34 mouse cellular contexts compared by ENCODE assay signal in the genomic region with DNA sequence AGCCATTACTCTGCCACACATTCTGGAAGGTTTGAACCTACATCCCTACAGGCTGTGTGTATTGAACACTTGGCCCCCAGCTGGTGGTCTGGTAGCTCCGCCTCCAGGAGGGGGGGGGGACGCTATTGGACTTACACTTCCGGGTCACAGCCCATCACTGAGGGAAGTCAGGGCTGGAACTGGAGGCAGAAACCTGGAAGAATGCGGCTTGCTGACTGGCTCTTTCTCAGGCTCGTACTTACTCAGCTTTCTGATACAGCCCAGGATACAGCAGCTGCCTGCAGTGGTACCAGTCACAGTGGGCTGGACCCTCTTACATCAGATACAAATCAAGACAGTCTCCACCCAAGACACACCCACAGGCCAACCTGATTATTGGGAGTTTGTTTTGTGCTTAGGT. TPM values are rescaled to one million over a fixed set of nuclear protein-coding genes. Genes with fewer than 3 reads are reported as not detected.
DNase-seq lines count a peak whose midpoint lies in the region; ATAC-seq and TF ChIP-seq lines count a peak whose summit lies in the region.
"Had no signal": no experiment of that assay in that cellular context is flagged by ENCODE, and none has a peak within 500 bp of the region (broad histone marks: within the 10 kb centered on the region; RNA-seq: fewer than 3 reads in every experiment).

No protein-coding gene starts in this region.

- H3K4me3 ChIP-seq in erythroblast, embryonic 14.5 days (replicated peaks), result peak overlapping the region; percentile 10
- H3K4me3 ChIP-seq in intestine, embryonic 15.5 days (replicated peaks), result no peak overlapping the region
- no peak overlapping the region for H3K4me3 ChIP-seq in intestine, postnatal 0 days (ENCODE audit: low read depth, low read length)
- no peak overlapping the region for H3K4me3 ChIP-seq in stomach, embryonic 14.5 days (ENCODE audit: low read depth, low read length)
- H3K4me3 ChIP-seq in limb, embryonic 10.5 days, result no peak overlapping the region
- H3K4me3 ChIP-seq: forebrain, embryonic 13.5 days; hindbrain, embryonic 15.5 days; limb, embryonic 12.5 days; liver, embryonic 15.5 days; lung, embryonic 15.5 days; midbrain, embryonic 12.5 days; myocyte; neural tube, embryonic 12.5 days; stomach, embryonic 15.5 days had no signal

- WGBS in intestine, embryonic 15.5 days, result 31% methylated on average over 5 of the region's 5 CpGs
- 39% methylated on average over 5 of the region's 5 CpGs for WGBS in intestine, postnatal 0 days
- 23% methylated on average over 5 of the region's 5 CpGs for WGBS in stomach, embryonic 14.5 days
- 28% methylated on average over 5 of the region's 5 CpGs for WGBS in limb, embryonic 10.5 days

- H3K9ac ChIP-seq in intestine, embryonic 15.5 days, result no peak overlapping the region
- H3K9ac ChIP-seq in intestine, postnatal 0 days (ENCODE audit: low read depth, low read length), result no peak overlapping the region
- H3K9ac ChIP-seq in stomach, embryonic 14.5 days (replicated peaks; ENCODE audit: low read depth, low read length), result no peak overlapping the region
- H3K9ac ChIP-seq: forebrain, embryonic 13.5 days; hindbrain, embryonic 15.5 days; limb, embryonic 12.5 days; liver, embryonic 15.5 days; lung, embryonic 15.5 days; midbrain, embryonic 12.5 days; neural tube, embryonic 12.5 days; stomach, embryonic 15.5 days had no signal

- H3K27me3 ChIP-seq in erythroblast, embryonic 14.5 days (ENCODE audit: control insufficient read depth), result no peaks in the 10 kb centered on the region
- no peaks in the 10 kb centered on the region for H3K27me3 ChIP-seq in intestine, embryonic 15.5 days (replicated peaks)
- H3K27me3 ChIP-seq in intestine, postnatal 0 days (replicated peaks; ENCODE audit: control insufficient read depth, insufficient read depth, low read length), result no peaks in the 10 kb centered on the region
- no peaks in the 10 kb centered on the region for H3K27me3 ChIP-seq in stomach, embryonic 14.5 days (ENCODE audit: control insufficient read depth, insufficient read depth, low read length)
- H3K27me3 ChIP-seq in limb, embryonic 10.5 days (ENCODE audit: low read depth, poor library complexity, severe bottlenecking), result no peaks in the 10 kb centered on the region
- H3K27me3 ChIP-seq: forebrain, embryonic 13.5 days; hindbrain, embryonic 15.5 days; limb, embryonic 12.5 days; liver, embryonic 15.5 days; lung, embryonic 15.5 days; midbrain, embryonic 12.5 days; neural tube, embryonic 12.5 days; stomach, embryonic 15.5 days had no signal

- H3K27ac ChIP-seq in intestine, embryonic 15.5 days, result no peak overlapping the region
- no peak overlapping the region for H3K27ac ChIP-seq in intestine, postnatal 0 days (ENCODE audit: low read depth, low read length)
- no peak overlapping the region for H3K27ac ChIP-seq in stomach, embryonic 14.5 days (ENCODE audit: low read length)
- H3K27ac ChIP-seq in limb, embryonic 10.5 days, result no peak overlapping the region
- H3K27ac ChIP-seq: forebrain, embryonic 13.5 days; hindbrain, embryonic 15.5 days; limb, embryonic 12.5 days; liver, embryonic 15.5 days; lung, embryonic 15.5 days; midbrain, embryonic 12.5 days; neural tube, embryonic 12.5 days; stomach, embryonic 15.5 days had no signal

- H3K36me3 ChIP-seq in erythroblast, embryonic 14.5 days (ENCODE audit: control insufficient read depth), result peaks cover 18% of the 10 kb centered on the region
- H3K36me3 ChIP-seq in intestine, embryonic 15.5 days, result no peaks in the 10 kb centered on the region
- no peaks in the 10 kb centered on the region for H3K36me3 ChIP-seq in intestine, postnatal 0 days (ENCODE audit: control insufficient read depth, insufficient read depth)
- no peaks in the 10 kb centered on the region for H3K36me3 ChIP-seq in stomach, embryonic 14.5 days (ENCODE audit: control insufficient read depth, insufficient read depth, low read length)
- no peaks in the 10 kb centered on the region for H3K36me3 ChIP-seq in limb, embryonic 10.5 days
- H3K36me3 ChIP-seq: hindbrain, embryonic 15.5 days; limb, embryonic 12.5 days; lung, embryonic 15.5 days; midbrain, embryonic 12.5 days; neural tube, embryonic 12.5 days; stomach, embryonic 15.5 days had no signal

- TF ChIP-seq CTCF in intestine, postnatal 0 days (IDR thresholded peaks at IDR 0.05; ENCODE audit: low read depth), result no peak

- no peak for ATAC-seq in erythroblast, adult 5-6 weeks (replicated peaks; ENCODE audit: low FRiP score, poor library complexity, severe bottlenecking)
- peak; percentile 28 for ATAC-seq in intestine, embryonic 15.5 days
- no peak for ATAC-seq in intestine, postnatal 0 days
- peak; percentile 28; the same call in 1 of the 2 replicates for ATAC-seq in stomach, embryonic 14.5 days (ENCODE audit: insufficient number of reproducible peaks, insufficient read depth, low FRiP score, low read depth)
- no peak for ATAC-seq in cerebellum, adult (ENCODE audit: insufficient number of reproducible peaks, low FRiP score, low TSS enrichment)
- ATAC-seq: forebrain, embryonic 13.5 days had no signal

- peak; percentile 95 for DNase-seq in ZHBTc4 (ENCODE audit: low read depth, low spot score)
- no peak for DNase-seq in limb, embryonic 10.5 days (ENCODE audit: low spot score)
- DNase-seq: adrenal gland, postnatal 14 days; cerebellum, adult 11-12 months; cerebellum, adult 9-11 months; gastrocnemius, postnatal 14 days; kidney, adult 11 months; kidney, postnatal 10 days; layer of hippocampus, postnatal 36 days; thymus, postnatal 14 days had no signal

- H3K9me3 ChIP-seq in erythroblast, embryonic 14.5 days (ENCODE audit: control insufficient read depth, low read length), result peaks cover 11% of the 10 kb centered on the region
- no peaks in the 10 kb centered on the region for H3K9me3 ChIP-seq in intestine, embryonic 15.5 days
- no peaks in the 10 kb centered on the region for H3K9me3 ChIP-seq in intestine, postnatal 0 days (ENCODE audit: control insufficient read depth)
- H3K9me3 ChIP-seq in stomach, embryonic 14.5 days (ENCODE audit: control insufficient read depth, low read depth, low read length), result no peaks in the 10 kb centered on the region
- H3K9me3 ChIP-seq in limb, embryonic 10.5 days (replicated peaks), result no peaks in the 10 kb centered on the region
- H3K9me3 ChIP-seq: forebrain, embryonic 13.5 days; hindbrain, embryonic 15.5 days; limb, embryonic 12.5 days; liver, embryonic 15.5 days; lung, embryonic 15.5 days; midbrain, embryonic 12.5 days; neural tube, embryonic 12.5 days; stomach, embryonic 15.5 days had no signal

- peaks cover 29% of the 10 kb centered on the region for H3K4me1 ChIP-seq in erythroblast, embryonic 14.5 days (ENCODE audit: control insufficient read depth)
- H3K4me1 ChIP-seq in intestine, embryonic 15.5 days (replicated peaks), result no peaks in the 10 kb centered on the region
- no peaks in the 10 kb centered on the region for H3K4me1 ChIP-seq in intestine, postnatal 0 days (replicated peaks; ENCODE audit: control insufficient read depth, insufficient read depth, low read length)
- no peaks in the 10 kb centered on the region for H3K4me1 ChIP-seq in stomach, embryonic 14.5 days (ENCODE audit: control insufficient read depth, insufficient read depth, low read length)
- 0 out of 2 replicates have a peak, but pooled peaks cover 9% of the 10 kb centered on the region for H3K4me1 ChIP-seq in limb, embryonic 10.5 days
- H3K4me1 ChIP-seq: forebrain, embryonic 13.5 days; hindbrain, embryonic 15.5 days; limb, embryonic 12.5 days; lung, embryonic 15.5 days; midbrain, embryonic 12.5 days; neural tube, embryonic 12.5 days; stomach, embryonic 15.5 days had no signal

- H3K4me2 ChIP-seq in intestine, embryonic 15.5 days (replicated peaks), result 0 out of 2 replicates have a peak overlapping the region, but pooled peaks have one; percentile 26
- no peak overlapping the region for H3K4me2 ChIP-seq in intestine, postnatal 0 days (replicated peaks; ENCODE audit: low read depth)
- no peak overlapping the region for H3K4me2 ChIP-seq in stomach, embryonic 14.5 days (replicated peaks; ENCODE audit: low read depth, low read length)
- H3K4me2 ChIP-seq: forebrain, embryonic 13.5 days; heart, embryonic 11.5 days; hindbrain, embryonic 15.5 days; limb, embryonic 12.5 days; liver, embryonic 15.5 days; lung, embryonic 15.5 days; midbrain, embryonic 12.5 days; neural tube, embryonic 12.5 days; stomach, embryonic 15.5 days had no signal

RNA-seq across cellular contexts. Expression of gene Rsph1, which starts 30.0 kb away (rescaled TPM):
- polyA plus RNA-seq in erythroblast, embryonic 14.5 days (2012), result not detected in 2 replicates
- total RNA-seq in erythroblast, adult 5-6 weeks (2015; ENCODE audit: low replicate concordance), result not detected in 2 replicates
- not detected in 2 replicates for total RNA-seq in erythroblast, adult 5-6 weeks (2017; ENCODE audit: low replicate concordance)
- polyA plus RNA-seq in intestine, embryonic 15.5 days (2015; fragmentation: Nextera tagmentation; extraction: Ambion mirVana), result 1.1 and 1.3 TPM in 2 replicates
- polyA plus RNA-seq in intestine, postnatal 0 days (2015; fragmentation: Nextera tagmentation; extraction: Ambion mirVana), result 0.54 and 0.66 TPM in 2 replicates
- 0.50 and 0.62 TPM in 2 replicates for polyA plus RNA-seq in stomach, embryonic 14.5 days (2014; fragmentation: Nextera tagmentation; extraction: Ambion mirVana)
- 0.62 and 0.90 TPM in 2 replicates for polyA plus RNA-seq in limb, embryonic 10.5 days (2016; fragmentation: Nextera tagmentation; extraction: Ambion mirVana)
- total RNA-seq: CH12.LX; liver, adult 2 months had no signal
- polyA plus RNA-seq: liver, adult 2 months had no signal

RNA-seq across cellular contexts. Expression of gene Slc37a1, which starts 39.4 kb away (rescaled TPM):
- 0.01 TPM in 2 replicates for polyA plus RNA-seq in erythroblast, embryonic 14.5 days (2012)
- 0.58 and 2.7 TPM in 2 replicates for total RNA-seq in erythroblast, adult 5-6 weeks (2015; ENCODE audit: low replicate concordance)
- total RNA-seq in erythroblast, adult 5-6 weeks (2017; ENCODE audit: low replicate concordance), result 1.1 and 7.0 TPM in 2 replicates
- 18.4 and 22.7 TPM in 2 replicates for polyA plus RNA-seq in intestine, embryonic 15.5 days (2015; fragmentation: Nextera tagmentation; extraction: Ambion mirVana)
- 16.5 and 17.1 TPM in 2 replicates for polyA plus RNA-seq in intestine, postnatal 0 days (2015; fragmentation: Nextera tagmentation; extraction: Ambion mirVana)
- polyA plus RNA-seq in stomach, embryonic 14.5 days (2014; fragmentation: Nextera tagmentation; extraction: Ambion mirVana), result 7.9 and 10.1 TPM in 2 replicates
- 3.3 and 4.1 TPM in 2 replicates for polyA plus RNA-seq in limb, embryonic 10.5 days (2016; fragmentation: Nextera tagmentation; extraction: Ambion mirVana)

RNA-seq across cellular contexts. Expression of gene Ubash3a, which starts 39.5 kb away (rescaled TPM):
- polyA plus RNA-seq in erythroblast, embryonic 14.5 days (2012), result 0.80 and 0.94 TPM in 2 replicates
- total RNA-seq in erythroblast, adult 5-6 weeks (2015; ENCODE audit: low replicate concordance), result 6.7 and 27.5 TPM in 2 replicates
- total RNA-seq in erythroblast, adult 5-6 weeks (2017; ENCODE audit: low replicate concordance), result 6.3 and 9.6 TPM in 2 replicates
- polyA plus RNA-seq in intestine, embryonic 15.5 days (2015; fragmentation: Nextera tagmentation; extraction: Ambion mirVana), result 0.20 and 0.21 TPM in 2 replicates
- not detected in 2 replicates for polyA plus RNA-seq in intestine, postnatal 0 days (2015; fragmentation: Nextera tagmentation; extraction: Ambion mirVana)
- 0.21 and 0.49 TPM in 2 replicates for polyA plus RNA-seq in stomach, embryonic 14.5 days (2014; fragmentation: Nextera tagmentation; extraction: Ambion mirVana)
- polyA plus RNA-seq in limb, embryonic 10.5 days (2016; fragmentation: Nextera tagmentation; extraction: Ambion mirVana), result 0.33 and 0.74 TPM in 2 replicates
- total RNA-seq: gastrocnemius, postnatal 14 days; left cerebral cortex, postnatal 10 days; midbrain, postnatal 0 days had no signal
- polyA plus RNA-seq: C2C12; hindbrain, embryonic 15.5 days; midbrain, postnatal 0 days; myocyte had no signal

RNA-seq across cellular contexts. Expression of gene Tmprss3, which starts 48.4 kb away (rescaled TPM):
- not detected in 2 replicates for polyA plus RNA-seq in erythroblast, embryonic 14.5 days (2012)
- not detected in 2 replicates for total RNA-seq in erythroblast, adult 5-6 weeks (2015; ENCODE audit: low replicate concordance)
- total RNA-seq in erythroblast, adult 5-6 weeks (2017; ENCODE audit: low replicate concordance), result not detected in 2 replicates
- 0.06 TPM in 1 of 2 replicates, not detected in the other for polyA plus RNA-seq in intestine, embryonic 15.5 days (2015; fragmentation: Nextera tagmentation; extraction: Ambion mirVana)
- 0.04 and 0.05 TPM in 2 replicates for polyA plus RNA-seq in intestine, postnatal 0 days (2015; fragmentation: Nextera tagmentation; extraction: Ambion mirVana)
- polyA plus RNA-seq in stomach, embryonic 14.5 days (2014; fragmentation: Nextera tagmentation; extraction: Ambion mirVana), result 0.34 and 0.43 TPM in 2 replicates
- polyA plus RNA-seq in limb, embryonic 10.5 days (2016; fragmentation: Nextera tagmentation; extraction: Ambion mirVana), result not detected in 2 replicates
- total RNA-seq: adrenal gland, postnatal 14 days; CH12.LX; gastrocnemius, postnatal 14 days; layer of hippocampus, postnatal 36 days; left cerebral cortex, postnatal 10 days; liver, adult 2 months had no signal
- polyA plus RNA-seq: C2C12; forebrain, embryonic 13.5 days; heart, embryonic 11.5 days; heart, embryonic 16.5 days; hindbrain, embryonic 15.5 days; large intestine, adult 2 months; limb, embryonic 12.5 days; liver, adult 2 months; midbrain, embryonic 12.5 days; myocyte; neural tube, embryonic 12.5 days; small intestine, adult 2 months had no signal

Comparison
In these comparisons a context has a peak if more than half of its experiments do, and no peak if none do; other contexts are left out.
1. ATAC-seq: peak in intestine, embryonic 15.5 days (single experiment) and stomach, embryonic 14.5 days (single experiment); none in erythroblast, adult 5-6 weeks (single experiment), intestine, postnatal 0 days (single experiment) and cerebellum, adult (single experiment).